19 mouse cellular contexts compared by ENCODE assay signal in the genomic region with DNA sequence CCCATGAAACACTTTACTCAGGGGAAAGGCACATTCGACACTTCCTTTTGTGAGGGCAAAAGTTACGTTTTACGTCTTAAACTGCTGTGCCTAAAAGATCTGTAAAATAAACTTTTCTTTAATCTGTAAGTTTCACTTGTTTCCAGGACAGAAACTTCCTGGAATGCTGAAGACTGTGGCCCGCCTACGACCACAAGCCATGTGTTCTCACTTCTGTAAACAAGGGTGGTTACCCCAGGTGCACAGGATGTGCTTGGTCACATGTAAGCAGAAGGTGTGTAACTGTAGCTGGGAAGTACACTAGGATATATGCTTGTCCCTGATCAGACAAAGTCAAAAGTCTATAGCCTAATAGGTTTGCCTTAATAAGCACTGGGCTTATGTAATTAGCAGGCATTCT. TPM values are rescaled to one million over a fixed set of nuclear protein-coding genes. Genes with fewer than 3 reads are reported as not detected.
A peak's percentile ranks its signal among the peaks of the same experiment; 100 is the strongest.
DNase-seq lines count a peak whose midpoint lies in the region; ATAC-seq lines count a peak whose summit lies in the region.
"Had no signal": no experiment of that assay in that cellular context is flagged by ENCODE, and none has a peak within 500 bp of the region (broad histone marks: within the 10 kb centered on the region; RNA-seq: fewer than 3 reads in every experiment).

No protein-coding gene starts in this region.

- DNase-seq in lung, postnatal 25 days (ENCODE audit: low spot score): peak; percentile 28
- DNase-seq in lung, adult 18-20 months: no peak
- peak; percentile 62 to 79 for DNase-seq in thymus, postnatal 36 days
- DNase-seq in urinary bladder, postnatal 25 days (ENCODE audit: low spot score): no peak
- no peak for DNase-seq in hindbrain, embryonic 14.5 days (ENCODE audit: low spot score)
- DNase-seq in ovary, postnatal 36 days (ENCODE audit: low spot score): no peak
- DNase-seq: adrenal gland, adult 8-10 months; cerebellum, adult 11-12 months; forebrain, postnatal 0 days; gastrocnemius, postnatal 14 days; kidney, postnatal 10 days; layer of hippocampus, postnatal 36 days; liver, postnatal 0 days had no signal

- ATAC-seq in activated CD4-positive, CD25-positive, alpha-beta regulatory T cell, adult 4 months: peak; percentile 77
- peak; percentile 65 for ATAC-seq in neutrophil, adult 5-6 weeks (ENCODE audit: extremely low read depth, insufficient number of reproducible peaks, low FRiP score, poor library complexity, severe bottlenecking)
- no peak for ATAC-seq in hindbrain, embryonic 14.5 days (ENCODE audit: low FRiP score)
- ATAC-seq: hindbrain, postnatal 0 days; liver, postnatal 0 days; Patski had no signal

- no peaks in the 10 kb centered on the region for H3K36me3 ChIP-seq in hindbrain, embryonic 14.5 days (replicated peaks; ENCODE audit: control insufficient read depth, insufficient read depth)
- H3K36me3 ChIP-seq: limb, embryonic 13.5 days had no signal

- H3K27ac ChIP-seq in hindbrain, embryonic 14.5 days: no peak overlapping the region
- H3K27ac ChIP-seq: hindbrain, postnatal 0 days; limb, embryonic 13.5 days had no signal

- no peak overlapping the region for H3K4me2 ChIP-seq in hindbrain, embryonic 14.5 days (replicated peaks)
- H3K4me2 ChIP-seq: limb, embryonic 13.5 days had no signal

- no peaks in the 10 kb centered on the region for H3K27me3 ChIP-seq in hindbrain, embryonic 14.5 days (ENCODE audit: control insufficient read depth, insufficient read depth, low read length)
- H3K27me3 ChIP-seq: limb, embryonic 13.5 days; megakaryocyte, embryonic 14.5 days; Patski had no signal

- H3K9ac ChIP-seq in hindbrain, embryonic 14.5 days: no peak overlapping the region
- H3K9ac ChIP-seq: forebrain, postnatal 0 days; limb, embryonic 13.5 days; liver, postnatal 0 days had no signal

- H3K9me3 ChIP-seq in hindbrain, embryonic 14.5 days (ENCODE audit: control insufficient read depth, low read length): no peaks in the 10 kb centered on the region
- H3K9me3 ChIP-seq: limb, embryonic 13.5 days; megakaryocyte, embryonic 14.5 days had no signal

- no peaks in the 10 kb centered on the region for H3K4me1 ChIP-seq in hindbrain, embryonic 14.5 days (replicated peaks; ENCODE audit: control insufficient read depth, insufficient read depth, low read length)
- H3K4me1 ChIP-seq: limb, embryonic 13.5 days had no signal

- WGBS in hindbrain, embryonic 14.5 days: 82% methylated on average over 5 of the region's 5 CpGs

- no peak overlapping the region for H3K4me3 ChIP-seq in hindbrain, embryonic 14.5 days (replicated peaks; ENCODE audit: low read length)
- H3K4me3 ChIP-seq: limb, embryonic 13.5 days; megakaryocyte, embryonic 14.5 days had no signal

RNA-seq across cellular contexts. Expression of a gene that starts 8.7 kb away (rescaled TPM):
- polyA plus RNA-seq in activated CD4-positive, CD25-positive, alpha-beta regulatory T cell, adult 4 months (2017; shearing (Covaris generic)): 10 to 100 TPM; 59.1 to 67.0 TPM
- total RNA-seq in neutrophil, adult 5-6 weeks (2017): 20.1 and 22.3 TPM in 2 replicates
- polyA plus RNA-seq in hindbrain, embryonic 14.5 days (2014; fragmentation: Nextera tagmentation; extraction: Ambion mirVana): 0.14 and 0.23 TPM in 2 replicates
- total RNA-seq: forebrain, postnatal 0 days had no signal

Comparison
In these comparisons a context has a peak if more than half of its experiments do, and no peak if none do; other contexts are left out.
1. DNase-seq: peak in lung, postnatal 25 days (single experiment) and thymus, postnatal 36 days (2 of 2); none in lung, adult 18-20 months (0 of 2), urinary bladder, postnatal 25 days (single experiment), hindbrain, embryonic 14.5 days (single experiment) and ovary, postnatal 36 days (single experiment).
2. RNA of a gene that starts 8.7 kb away (polyA plus RNA-seq): 59.1 to 67.0 TPM in activated CD4-positive, CD25-positive, alpha-beta regulatory T cell, adult 4 months; 0.14 to 0.23 TPM in hindbrain, embryonic 14.5 days; every median in the first group is over 10 times any median in the second.